Mouse (Mus musculus): ENCODE measurements around the gene Dab1. TPM values are rescaled to one million over a fixed set of nuclear protein-coding genes. Genes with fewer than 3 reads are reported as not detected.

The Dab1 gene
- polyA plus RNA-seq, 1 experiment, result not detected

- H3K79me3 ChIP-seq (ENCODE audit: low read depth), result no peaks in the 10 kb centered on the region
- no peak overlapping the region for H3ac ChIP-seq (ENCODE audit: control insufficient read depth, insufficient read length, low read depth)
- no peaks in the 10 kb centered on the region for H3K36me3 ChIP-seq (ENCODE audit: control insufficient read depth, insufficient read depth)
- H3K4me3 ChIP-seq (ENCODE audit: insufficient read depth, poor library complexity, severe bottlenecking), result no peak overlapping the region
- no peaks in the 10 kb centered on the region for H3K27me3 ChIP-seq (ENCODE audit: control insufficient read depth, insufficient read depth, insufficient read length)
- TF ChIP-seq CEBPB (IDR thresholded peaks at IDR 0.05; ENCODE audit: low read depth), result no peak
- TF ChIP-seq MYOD1 (IDR thresholded peaks at IDR 0.05; ENCODE audit: control insufficient read depth, insufficient read length, low read depth), result no peak
- no peak for TF ChIP-seq CTCF (IDR thresholded peaks at IDR 0.05; ENCODE audit: control insufficient read depth, insufficient read depth, insufficient read length)
- TF ChIP-seq MAX (IDR thresholded peaks at IDR 0.05), result no peak
- TF ChIP-seq MYOG (IDR thresholded peaks at IDR 0.05; ENCODE audit: control insufficient read depth, extremely low read depth, insufficient read length), result no peak
- no peak for TF ChIP-seq USF1 (IDR thresholded peaks at IDR 0.05; ENCODE audit: low read depth)
- no peak for TF ChIP-seq FOSL1 (IDR thresholded peaks at IDR 0.05; ENCODE audit: insufficient read depth, low read length, poor library complexity, severe bottlenecking)
- H3K79me2 ChIP-seq (ENCODE audit: control insufficient read depth, insufficient read depth), result no peaks in the 10 kb centered on the region
Measured at GRCm38 (mm10) chr4:104436411-104436810, 817.3 kb downstream of the Dab1 start.

GRCm38 (mm10) chr4:104438730-104439129 is 819.6 kb downstream of the Dab1 start:
- TF ChIP-seq MYOG (IDR thresholded peaks at IDR 0.05; ENCODE audit: control insufficient read depth, extremely low read depth, insufficient read length) (no peak), CTCF (IDR thresholded peaks at IDR 0.05; ENCODE audit: control insufficient read depth, insufficient read depth, insufficient read length) (no peak)
- no peak overlapping the region for H3K4me3 ChIP-seq (ENCODE audit: insufficient read depth, poor library complexity, severe bottlenecking)
- H3K36me3 ChIP-seq (ENCODE audit: control insufficient read depth, insufficient read depth), result no peaks in the 10 kb centered on the region
- no peaks in the 10 kb centered on the region for H3K27me3 ChIP-seq (ENCODE audit: control insufficient read depth, insufficient read depth, insufficient read length)
- no peak overlapping the region for H3ac ChIP-seq (ENCODE audit: control insufficient read depth, insufficient read length, low read depth)
- H3K79me2 ChIP-seq (ENCODE audit: control insufficient read depth, insufficient read depth), result no peaks in the 10 kb centered on the region
- H3K79me3 ChIP-seq (ENCODE audit: low read depth), result no peaks in the 10 kb centered on the region

- Histone ChIP-seq H3K36me3 (ENCODE audit: control insufficient read depth, insufficient read depth) (no peaks in the 10 kb centered on the region), H3K4me3 (ENCODE audit: insufficient read depth, poor library complexity, severe bottlenecking) (no peak overlapping the region), H3ac (ENCODE audit: control insufficient read depth, insufficient read length, low read depth) (no peak overlapping the region), H3K79me2 (ENCODE audit: control insufficient read depth, insufficient read depth) (no peaks in the 10 kb centered on the region), H3K79me3 (ENCODE audit: low read depth) (no peaks in the 10 kb centered on the region), H3K27me3 (ENCODE audit: control insufficient read depth, insufficient read depth, insufficient read length) (no peaks in the 10 kb centered on the region)
- TF ChIP-seq USF1 (IDR thresholded peaks at IDR 0.05; ENCODE audit: low read depth) (no peak), CEBPB (IDR thresholded peaks at IDR 0.05; ENCODE audit: low read depth) (no peak), MYOG (IDR thresholded peaks at IDR 0.05; ENCODE audit: control insufficient read depth, extremely low read depth, insufficient read length) (no peak), MAX (IDR thresholded peaks at IDR 0.05) (no peak), FOSL1 (IDR thresholded peaks at IDR 0.05; ENCODE audit: insufficient read depth, low read length, poor library complexity, severe bottlenecking) (no peak), CTCF (IDR thresholded peaks at IDR 0.05; ENCODE audit: control insufficient read depth, insufficient read depth, insufficient read length) (no peak), MYOD1 (IDR thresholded peaks at IDR 0.05; ENCODE audit: control insufficient read depth, insufficient read length, low read depth) (no peak)
Measured at GRCm38 (mm10) chr4:104439641-104440040, 820.5 kb downstream of the Dab1 start.

- H3K36me3 ChIP-seq (ENCODE audit: control insufficient read depth, insufficient read depth), result no peaks in the 10 kb centered on the region
- no peak overlapping the region for H3ac ChIP-seq (ENCODE audit: control insufficient read depth, insufficient read length, low read depth)
- TF ChIP-seq CTCF (IDR thresholded peaks at IDR 0.05; ENCODE audit: control insufficient read depth, insufficient read depth, insufficient read length) (no peak), MYOG (IDR thresholded peaks at IDR 0.05; ENCODE audit: control insufficient read depth, extremely low read depth, insufficient read length) (no peak), MAX (IDR thresholded peaks at IDR 0.05) (no peak), USF1 (IDR thresholded peaks at IDR 0.05; ENCODE audit: low read depth) (no peak)
- H3K27me3 ChIP-seq (ENCODE audit: control insufficient read depth, insufficient read depth, insufficient read length), result no peaks in the 10 kb centered on the region
- H3K79me2 ChIP-seq (ENCODE audit: control insufficient read depth, insufficient read depth), result no peaks in the 10 kb centered on the region
- no peak overlapping the region for H3K4me3 ChIP-seq (ENCODE audit: insufficient read depth, poor library complexity, severe bottlenecking)
- no peaks in the 10 kb centered on the region for H3K79me3 ChIP-seq (ENCODE audit: low read depth)
Measured at GRCm38 (mm10) chr4:104442925-104443747, 824.0 kb downstream of the Dab1 start.

- no peak overlapping the region for H3K4me3 ChIP-seq (ENCODE audit: insufficient read depth, poor library complexity, severe bottlenecking)
- no peaks in the 10 kb centered on the region for H3K27me3 ChIP-seq (ENCODE audit: control insufficient read depth, insufficient read depth, insufficient read length)
- H3ac ChIP-seq (ENCODE audit: control insufficient read depth, insufficient read length, low read depth), result no peak overlapping the region
- TF ChIP-seq MAX (IDR thresholded peaks at IDR 0.05), result no peak
- no peaks in the 10 kb centered on the region for H3K79me3 ChIP-seq (ENCODE audit: low read depth)
- no peaks in the 10 kb centered on the region for H3K79me2 ChIP-seq (ENCODE audit: control insufficient read depth, insufficient read depth)
- no peaks in the 10 kb centered on the region for H3K36me3 ChIP-seq (ENCODE audit: control insufficient read depth, insufficient read depth)
Measured at GRCm38 (mm10) chr4:104443775-104444174, 824.6 kb downstream of the Dab1 start.

- Histone ChIP-seq H3K4me3 (ENCODE audit: insufficient read depth, poor library complexity, severe bottlenecking) (no peak overlapping the region), H3K79me2 (ENCODE audit: control insufficient read depth, insufficient read depth) (no peaks in the 10 kb centered on the region), H3K36me3 (ENCODE audit: control insufficient read depth, insufficient read depth) (no peaks in the 10 kb centered on the region), H3K27me3 (ENCODE audit: control insufficient read depth, insufficient read depth, insufficient read length) (no peaks in the 10 kb centered on the region), H3K79me3 (ENCODE audit: low read depth) (no peaks in the 10 kb centered on the region), H3ac (ENCODE audit: control insufficient read depth, insufficient read length, low read depth) (no peak overlapping the region)
- TF ChIP-seq MYOD1 (IDR thresholded peaks at IDR 0.05; ENCODE audit: control insufficient read depth, insufficient read length, low read depth) (no peak), FOSL1 (IDR thresholded peaks at IDR 0.05; ENCODE audit: insufficient read depth, low read length, poor library complexity, severe bottlenecking) (no peak)
Measured at GRCm38 (mm10) chr4:104444985-104445384, 825.8 kb downstream of the Dab1 start.
